Comparison of ENCODE assay signal across 12 mouse cellular contexts in the genomic region with DNA sequence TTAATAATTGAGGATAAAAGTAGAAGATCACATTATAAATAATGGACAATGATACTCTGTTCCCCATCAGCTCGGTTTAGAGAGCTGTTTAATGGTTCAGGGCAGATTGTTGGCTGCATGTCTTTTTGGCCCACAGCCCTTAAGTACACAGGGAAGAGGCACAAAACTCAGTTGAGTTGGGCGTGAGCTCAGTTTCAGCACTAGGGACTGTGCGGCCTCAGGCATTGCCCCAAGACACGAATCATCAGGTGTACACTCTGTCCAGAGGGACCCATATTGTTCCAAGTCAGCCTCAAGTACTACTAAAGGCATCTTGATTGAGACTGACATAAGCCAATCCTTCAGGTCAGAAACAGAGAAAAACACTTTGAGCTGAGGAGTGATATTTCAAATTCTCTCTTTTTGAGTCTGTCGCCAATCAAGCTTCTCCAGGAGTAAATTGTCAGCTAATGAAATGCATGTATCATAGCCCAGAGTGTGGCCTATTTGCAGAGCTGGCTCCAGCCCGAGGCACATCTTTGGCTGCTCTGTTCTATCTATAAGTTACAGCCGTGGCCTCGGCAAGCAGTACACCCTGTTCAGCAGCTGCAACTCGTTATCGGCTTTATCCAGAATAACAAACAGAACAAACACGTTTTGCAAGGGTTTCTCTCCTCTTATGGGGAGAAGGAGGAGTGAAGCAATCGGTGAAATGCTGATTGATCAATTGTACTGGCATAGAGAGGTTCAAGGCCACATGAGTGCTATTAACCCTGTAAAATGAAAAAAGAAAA. TPM values are rescaled to one million over a fixed set of nuclear protein-coding genes. Genes with fewer than 3 reads are reported as not detected.
A peak's percentile ranks its signal among the peaks of the same experiment; 100 is the strongest.
DNase-seq lines count a peak whose midpoint lies in the region; ATAC-seq lines count a peak whose summit lies in the region.
"Had no signal": no experiment of that assay in that cellular context is flagged by ENCODE, and none has a peak within 500 bp of the region (broad histone marks: within the 10 kb centered on the region; RNA-seq: fewer than 3 reads in every experiment).

No protein-coding gene starts in this region.

- WGBS in forebrain, embryonic 10.5 days: 71% methylated on average over 12 of the region's 12 CpGs
- 53% methylated on average over 12 of the region's 12 CpGs for WGBS in forebrain, embryonic 16.5 days
- WGBS in midbrain, embryonic 14.5 days: 72% methylated on average over 12 of the region's 12 CpGs
- 58% methylated on average over 12 of the region's 12 CpGs for WGBS in midbrain, embryonic 15.5 days
- 39% methylated on average over 12 of the region's 12 CpGs for WGBS in stomach, embryonic 14.5 days

- peaks cover 3% of the 10 kb centered on the region; the same call in 1 of the 2 replicates for H3K4me1 ChIP-seq in forebrain, embryonic 10.5 days
- peaks cover 5% of the 10 kb centered on the region; the same call in 1 of the 2 replicates for H3K4me1 ChIP-seq in forebrain, embryonic 16.5 days (replicated peaks; ENCODE audit: control insufficient read depth, insufficient read depth, low read length)
- H3K4me1 ChIP-seq in midbrain, embryonic 14.5 days (ENCODE audit: control insufficient read depth, insufficient read depth, low read length): no peaks in the 10 kb centered on the region
- H3K4me1 ChIP-seq in midbrain, embryonic 15.5 days: no peaks in the 10 kb centered on the region
- 0 out of 2 replicates have a peak, but pooled peaks cover 2% of the 10 kb centered on the region for H3K4me1 ChIP-seq in stomach, embryonic 14.5 days (ENCODE audit: control insufficient read depth, insufficient read depth, low read length)
- H3K4me1 ChIP-seq: hindbrain, embryonic 15.5 days; megakaryocyte, embryonic 14.5 days; neural tube, embryonic 15.5 days had no signal

- no peak overlapping the region for H3K4me2 ChIP-seq in forebrain, embryonic 16.5 days (ENCODE audit: low read length)
- H3K4me2 ChIP-seq in midbrain, embryonic 14.5 days (ENCODE audit: low read length): no peak overlapping the region
- no peak overlapping the region for H3K4me2 ChIP-seq in midbrain, embryonic 15.5 days
- no peak overlapping the region for H3K4me2 ChIP-seq in stomach, embryonic 14.5 days (replicated peaks; ENCODE audit: low read depth, low read length)
- H3K4me2 ChIP-seq: hindbrain, embryonic 15.5 days; neural tube, embryonic 15.5 days had no signal

- no peak for ATAC-seq in forebrain, embryonic 16.5 days
- ATAC-seq in midbrain, embryonic 14.5 days (ENCODE audit: low FRiP score, low TSS enrichment): no peak
- no peak for ATAC-seq in midbrain, embryonic 15.5 days (replicated peaks)
- peak; percentile 61 for ATAC-seq in stomach, embryonic 14.5 days (ENCODE audit: insufficient number of reproducible peaks, insufficient read depth, low FRiP score, low read depth)

- no peaks in the 10 kb centered on the region for H3K9me3 ChIP-seq in forebrain, embryonic 10.5 days
- H3K9me3 ChIP-seq in forebrain, embryonic 16.5 days (ENCODE audit: control insufficient read depth, low read length): no peaks in the 10 kb centered on the region
- no peaks in the 10 kb centered on the region for H3K9me3 ChIP-seq in midbrain, embryonic 14.5 days (ENCODE audit: control insufficient read depth, low read length)
- H3K9me3 ChIP-seq in midbrain, embryonic 15.5 days: no peaks in the 10 kb centered on the region
- H3K9me3 ChIP-seq in stomach, embryonic 14.5 days (ENCODE audit: control insufficient read depth, low read depth, low read length): no peaks in the 10 kb centered on the region
- H3K9me3 ChIP-seq: hindbrain, embryonic 15.5 days; megakaryocyte, embryonic 14.5 days; neural tube, embryonic 15.5 days had no signal

- no peaks in the 10 kb centered on the region for H3K27me3 ChIP-seq in forebrain, embryonic 10.5 days (ENCODE audit: poor library complexity, severe bottlenecking)
- no peaks in the 10 kb centered on the region for H3K27me3 ChIP-seq in forebrain, embryonic 16.5 days (replicated peaks; ENCODE audit: control insufficient read depth, insufficient read depth, low read length)
- no peaks in the 10 kb centered on the region for H3K27me3 ChIP-seq in midbrain, embryonic 14.5 days (ENCODE audit: control insufficient read depth, insufficient read depth, low read length)
- no peaks in the 10 kb centered on the region for H3K27me3 ChIP-seq in midbrain, embryonic 15.5 days (replicated peaks)
- H3K27me3 ChIP-seq in stomach, embryonic 14.5 days (ENCODE audit: control insufficient read depth, insufficient read depth, low read length): no peaks in the 10 kb centered on the region
- H3K27me3 ChIP-seq: hindbrain, embryonic 15.5 days; megakaryocyte, embryonic 14.5 days; neural tube, embryonic 15.5 days had no signal

- no peak overlapping the region for H3K4me3 ChIP-seq in forebrain, embryonic 10.5 days
- H3K4me3 ChIP-seq in forebrain, embryonic 16.5 days (replicated peaks; ENCODE audit: low read length): no peak overlapping the region
- H3K4me3 ChIP-seq in midbrain, embryonic 14.5 days (replicated peaks; ENCODE audit: low read depth, low read length): no peak overlapping the region
- H3K4me3 ChIP-seq in midbrain, embryonic 15.5 days: no peak overlapping the region
- no peak overlapping the region for H3K4me3 ChIP-seq in stomach, embryonic 14.5 days (ENCODE audit: low read depth, low read length)
- H3K4me3 ChIP-seq: hindbrain, embryonic 15.5 days; megakaryocyte, embryonic 14.5 days; neural tube, embryonic 15.5 days had no signal

- DNase-seq in forebrain, embryonic 10.5 days (ENCODE audit: extremely low spot score, low spot score): peak; percentile 17
- DNase-seq in midbrain, embryonic 14.5 days: peak; percentile 44
- DNase-seq in hindlimb bud, embryonic 11.5 days (ENCODE audit: extremely low spot score, low read depth, low spot score): peak; percentile 14
- no peak for DNase-seq in thymus, postnatal 14 days
- DNase-seq in testis, postnatal 10 days (ENCODE audit: low spot score): no peak
- DNase-seq: spleen, adult 18-20 months had no signal

- H3K36me3 ChIP-seq in forebrain, embryonic 10.5 days (replicated peaks): no peaks in the 10 kb centered on the region
- H3K36me3 ChIP-seq in forebrain, embryonic 16.5 days (ENCODE audit: control insufficient read depth, insufficient read depth): no peaks in the 10 kb centered on the region
- H3K36me3 ChIP-seq in midbrain, embryonic 14.5 days (ENCODE audit: control insufficient read depth, insufficient read depth, low read length): no peaks in the 10 kb centered on the region
- no peaks in the 10 kb centered on the region for H3K36me3 ChIP-seq in midbrain, embryonic 15.5 days (replicated peaks)
- no peaks in the 10 kb centered on the region for H3K36me3 ChIP-seq in stomach, embryonic 14.5 days (ENCODE audit: control insufficient read depth, insufficient read depth, low read length)
- H3K36me3 ChIP-seq: hindbrain, embryonic 15.5 days; neural tube, embryonic 15.5 days had no signal

- H3K9ac ChIP-seq in forebrain, embryonic 16.5 days (replicated peaks; ENCODE audit: low read depth, low read length): no peak overlapping the region
- H3K9ac ChIP-seq in midbrain, embryonic 14.5 days (replicated peaks; ENCODE audit: low read length): no peak overlapping the region
- no peak overlapping the region for H3K9ac ChIP-seq in midbrain, embryonic 15.5 days
- H3K9ac ChIP-seq in stomach, embryonic 14.5 days (replicated peaks; ENCODE audit: low read depth, low read length): no peak overlapping the region
- H3K9ac ChIP-seq: hindbrain, embryonic 15.5 days; neural tube, embryonic 15.5 days had no signal

- no peak overlapping the region for H3K27ac ChIP-seq in forebrain, embryonic 10.5 days
- H3K27ac ChIP-seq in forebrain, embryonic 16.5 days (ENCODE audit: low read length): no peak overlapping the region
- H3K27ac ChIP-seq in midbrain, embryonic 14.5 days (replicated peaks; ENCODE audit: low read depth, low read length): no peak overlapping the region
- no peak overlapping the region for H3K27ac ChIP-seq in midbrain, embryonic 15.5 days
- H3K27ac ChIP-seq in stomach, embryonic 14.5 days (ENCODE audit: low read length): peak overlapping the region; percentile 33; the same call in 1 of the 2 replicates
- H3K27ac ChIP-seq: hindbrain, embryonic 15.5 days; neural tube, embryonic 15.5 days had no signal

RNA-seq across cellular contexts. Expression of gene Cps1, which starts 19.2 kb away (rescaled TPM):
- 0.05 TPM in 1 of 2 replicates, not detected in the other for polyA plus RNA-seq in forebrain, embryonic 10.5 days (2016; fragmentation: Nextera tagmentation; extraction: Ambion mirVana)
- polyA plus RNA-seq in forebrain, embryonic 16.5 days (2015; fragmentation: Nextera tagmentation; extraction: Ambion mirVana): 0.15 and 0.20 TPM in 2 replicates
- polyA plus RNA-seq in midbrain, embryonic 14.5 days (2014; fragmentation: Nextera tagmentation; extraction: Ambion mirVana): 0.24 and 0.64 TPM in 2 replicates
- polyA plus RNA-seq in midbrain, embryonic 15.5 days (2015; fragmentation: Nextera tagmentation; extraction: Ambion mirVana): 0.37 and 0.43 TPM in 2 replicates
- polyA plus RNA-seq in stomach, embryonic 14.5 days (2014; fragmentation: Nextera tagmentation; extraction: Ambion mirVana): 0.49 and 2.4 TPM in 2 replicates

Comparison
In these comparisons a context has a peak if more than half of its experiments do, and no peak if none do; other contexts are left out.
1. DNase-seq: peak in forebrain, embryonic 10.5 days (single experiment), midbrain, embryonic 14.5 days (single experiment) and hindlimb bud, embryonic 11.5 days (single experiment); none in thymus, postnatal 14 days (single experiment) and testis, postnatal 10 days (single experiment).